ENCODE assay signal across 13 mouse cellular contexts in genomic region chrX:143885765-143886164, GRCm38 (mm10). TPM values are rescaled to one million over a fixed set of nuclear protein-coding genes. Genes with fewer than 3 reads are reported as not detected.
DNase-seq lines count a peak whose midpoint lies in the region; ATAC-seq and TF ChIP-seq lines count a peak whose summit lies in the region.
"Had no signal": no experiment of that assay in that cellular context is flagged by ENCODE, and none has a peak within 500 bp of the region (broad histone marks: within the 10 kb centered on the region; RNA-seq: fewer than 3 reads in every experiment).

No protein-coding gene starts in this region.

- DNase-seq in kidney, adult 2 months: peak; percentile 12
- DNase-seq in kidney, adult 11 months: no peak
- DNase-seq in adrenal gland, postnatal 14 days: peak; percentile 35
- peak; percentile 58 for DNase-seq in heart, postnatal 0 days (ENCODE audit: low spot score)
- DNase-seq in lung, postnatal 0 days (ENCODE audit: low spot score): peak; percentile 7
- DNase-seq in yolk sac, embryonic 10.5 days (ENCODE audit: low spot score): no peak
- no peak for DNase-seq in right cerebral cortex, adult 2 months (ENCODE audit: low spot score in 2 of 2)
- DNase-seq in hindbrain, embryonic 10.5 days (ENCODE audit: low spot score): no peak

- H3K27me3 ChIP-seq in kidney, adult 2 months (replicated peaks; ENCODE audit: control insufficient read depth, insufficient read depth, low read length): no peaks in the 10 kb centered on the region
- no peaks in the 10 kb centered on the region for H3K27me3 ChIP-seq in heart, postnatal 0 days (ENCODE audit: control insufficient read depth, insufficient read depth, low read length)
- H3K27me3 ChIP-seq in lung, postnatal 0 days (replicated peaks; ENCODE audit: insufficient read depth, low read length): no peaks in the 10 kb centered on the region
- peaks cover 29% of the 10 kb centered on the region for H3K27me3 ChIP-seq in hindbrain, embryonic 10.5 days (ENCODE audit: insufficient read depth, poor library complexity, severe bottlenecking)
- H3K27me3 ChIP-seq: stomach, embryonic 15.5 days had no signal

- no peak for TF ChIP-seq POLR2A in kidney, adult 2 months (IDR thresholded peaks at IDR 0.05; ENCODE audit: low read depth, low read length)

- no peak for TF ChIP-seq EP300 in heart, postnatal 0 days (IDR thresholded peaks at IDR 0.05; ENCODE audit: low read depth)
- no peak for TF ChIP-seq EP300 in lung, postnatal 0 days (IDR thresholded peaks at IDR 0.05)

- no peak overlapping the region for H3K9ac ChIP-seq in heart, postnatal 0 days (replicated peaks; ENCODE audit: low read depth, low read length)
- no peak overlapping the region for H3K9ac ChIP-seq in lung, postnatal 0 days (replicated peaks; ENCODE audit: low read depth)
- H3K9ac ChIP-seq: forebrain, embryonic 12.5 days; liver, embryonic 14.5 days; stomach, embryonic 15.5 days had no signal

- no peak for TF ChIP-seq CTCF in kidney, adult 2 months (conservative IDR thresholded peaks at IDR 0.05; ENCODE audit: insufficient read depth, insufficient read length, low read depth, low read length)
- no peak for TF ChIP-seq CTCF in heart, postnatal 0 days (IDR thresholded peaks at IDR 0.05; ENCODE audit: low read depth)
- TF ChIP-seq CTCF in lung, postnatal 0 days (IDR thresholded peaks at IDR 0.05): no peak

- 44% methylated on average over 4 of the region's 4 CpGs for WGBS in kidney, adult 2 months
- 23% methylated on average over 4 of the region's 4 CpGs for WGBS in heart, postnatal 0 days
- WGBS in lung, postnatal 0 days: 30% methylated on average over 4 of the region's 4 CpGs
- 50% methylated on average over 4 of the region's 4 CpGs for WGBS in hindbrain, embryonic 10.5 days

- no peaks in the 10 kb centered on the region for H3K9me3 ChIP-seq in heart, postnatal 0 days (replicated peaks; ENCODE audit: control insufficient read depth, low read length)
- H3K9me3 ChIP-seq in lung, postnatal 0 days (ENCODE audit: low read length): no peaks in the 10 kb centered on the region
- H3K9me3 ChIP-seq in hindbrain, embryonic 10.5 days: no peaks in the 10 kb centered on the region
- H3K9me3 ChIP-seq: forebrain, embryonic 12.5 days; stomach, embryonic 15.5 days had no signal

- no peak overlapping the region for H3K4me3 ChIP-seq in kidney, adult 2 months (ENCODE audit: insufficient read depth, low read depth, low read length)
- no peak overlapping the region for H3K4me3 ChIP-seq in heart, postnatal 0 days (ENCODE audit: low read depth, low read length)
- H3K4me3 ChIP-seq in lung, postnatal 0 days (ENCODE audit: low read depth, low read length): no peak overlapping the region
- no peak overlapping the region for H3K4me3 ChIP-seq in hindbrain, embryonic 10.5 days
- H3K4me3 ChIP-seq: forebrain, embryonic 12.5 days; layer of hippocampus, adult 2 months; stomach, embryonic 15.5 days had no signal

- peak; percentile 51 for ATAC-seq in heart, postnatal 0 days (ENCODE audit: insufficient read depth, low read depth)
- ATAC-seq in lung, postnatal 0 days: no peak

- no peaks in the 10 kb centered on the region for H3K36me3 ChIP-seq in kidney, adult 2 months (ENCODE audit: control insufficient read depth, insufficient read depth, low read length)
- H3K36me3 ChIP-seq in heart, postnatal 0 days (replicated peaks; ENCODE audit: control insufficient read depth, insufficient read depth, low read length): no peaks in the 10 kb centered on the region
- H3K36me3 ChIP-seq in lung, postnatal 0 days (ENCODE audit: insufficient read depth, low read length): no peaks in the 10 kb centered on the region
- no peaks in the 10 kb centered on the region for H3K36me3 ChIP-seq in hindbrain, embryonic 10.5 days
- H3K36me3 ChIP-seq: forebrain, embryonic 12.5 days; stomach, embryonic 15.5 days had no signal

- no peak overlapping the region for H3K27ac ChIP-seq in kidney, adult 2 months (ENCODE audit: insufficient read depth, low read depth, low read length)
- no peak overlapping the region for H3K27ac ChIP-seq in heart, postnatal 0 days (ENCODE audit: low read depth)
- no peak overlapping the region for H3K27ac ChIP-seq in lung, postnatal 0 days (ENCODE audit: low read length)
- no peak overlapping the region for H3K27ac ChIP-seq in hindbrain, embryonic 10.5 days
- H3K27ac ChIP-seq: forebrain, embryonic 12.5 days; layer of hippocampus, adult 2 months; liver, embryonic 14.5 days; stomach, embryonic 15.5 days had no signal

- no peak overlapping the region for H3K4me2 ChIP-seq in heart, postnatal 0 days (ENCODE audit: low read depth, low read length)
- H3K4me2 ChIP-seq in lung, postnatal 0 days (replicated peaks; ENCODE audit: low read depth, low read length): no peak overlapping the region
- H3K4me2 ChIP-seq: forebrain, embryonic 12.5 days; stomach, embryonic 15.5 days had no signal

- H3K4me1 ChIP-seq in kidney, adult 2 months (ENCODE audit: control insufficient read depth, insufficient read depth, low read length): no peaks in the 10 kb centered on the region
- H3K4me1 ChIP-seq in heart, postnatal 0 days (ENCODE audit: control insufficient read depth, insufficient read depth): no peaks in the 10 kb centered on the region
- no peaks in the 10 kb centered on the region for H3K4me1 ChIP-seq in lung, postnatal 0 days (ENCODE audit: insufficient read depth, low read depth, low read length)
- H3K4me1 ChIP-seq in hindbrain, embryonic 10.5 days (replicated peaks): no peaks in the 10 kb centered on the region
- H3K4me1 ChIP-seq: forebrain, embryonic 12.5 days; stomach, embryonic 15.5 days had no signal

RNA-seq across cellular contexts. Expression of gene Dcx, which starts 47.3 kb away (rescaled TPM):
- polyA plus RNA-seq in kidney, adult 2 months (2012; rRNA removed): 0.05 TPM in 1 of 2 replicates, not detected in the other
- total RNA-seq in adrenal gland, postnatal 14 days (2021): 0.93 and 1.2 TPM in 2 replicates
- not detected in 2 replicates for total RNA-seq in heart, postnatal 0 days (2014; rRNA removed; ENCODE audit: low replicate concordance)
- 0.05 and 0.10 TPM in 2 replicates for polyA plus RNA-seq in heart, postnatal 0 days (2015; fragmentation: Nextera tagmentation; extraction: Ambion mirVana)
- 0.18 and 0.23 TPM in 2 replicates for polyA plus RNA-seq in lung, postnatal 0 days (2015; fragmentation: Nextera tagmentation; extraction: Ambion mirVana)
- polyA plus RNA-seq in hindbrain, embryonic 10.5 days (2016; fragmentation: Nextera tagmentation; extraction: Ambion mirVana): 39.7 and 94.6 TPM in 2 replicates
- total RNA-seq: granulocyte monocyte progenitor cell, adult 5-6 weeks had no signal

RNA-seq across cellular contexts. Expression of gene Capn6, which starts 58.6 kb away (rescaled TPM):
- polyA plus RNA-seq in kidney, adult 2 months (2012; rRNA removed): 1.3 and 1.6 TPM in 2 replicates
- 1.2 and 1.4 TPM in 2 replicates for total RNA-seq in adrenal gland, postnatal 14 days (2021)
- 39.6 and 48.5 TPM in 2 replicates for total RNA-seq in heart, postnatal 0 days (2014; rRNA removed; ENCODE audit: low replicate concordance)
- 31.2 and 33.5 TPM in 2 replicates for polyA plus RNA-seq in heart, postnatal 0 days (2015; fragmentation: Nextera tagmentation; extraction: Ambion mirVana)
- 26.4 and 27.1 TPM in 2 replicates for polyA plus RNA-seq in lung, postnatal 0 days (2015; fragmentation: Nextera tagmentation; extraction: Ambion mirVana)
- 12.9 and 15.7 TPM in 2 replicates for polyA plus RNA-seq in hindbrain, embryonic 10.5 days (2016; fragmentation: Nextera tagmentation; extraction: Ambion mirVana)
- total RNA-seq: granulocyte monocyte progenitor cell, adult 5-6 weeks had no signal

Comparison
In these comparisons a context has a peak if more than half of its experiments do, and no peak if none do; other contexts are left out.
1. DNase-seq: peak in kidney, adult 2 months (single experiment), adrenal gland, postnatal 14 days (single experiment), heart, postnatal 0 days (single experiment) and lung, postnatal 0 days (single experiment); none in kidney, adult 11 months (single experiment), yolk sac, embryonic 10.5 days (single experiment), right cerebral cortex, adult 2 months (0 of 2) and hindbrain, embryonic 10.5 days (single experiment).
2. RNA of gene Dcx, which starts 47.3 kb away (polyA plus RNA-seq): 39.7 to 94.6 TPM in hindbrain, embryonic 10.5 days; 0.18 to 0.23 TPM in lung, postnatal 0 days, 0.05 to 0.10 TPM in heart, postnatal 0 days and 0.05 TPM in kidney, adult 2 months; every median in the first group is over 10 times any median in the second.